ENCODE assay signal across 10 mouse cellular contexts in the genomic region with DNA sequence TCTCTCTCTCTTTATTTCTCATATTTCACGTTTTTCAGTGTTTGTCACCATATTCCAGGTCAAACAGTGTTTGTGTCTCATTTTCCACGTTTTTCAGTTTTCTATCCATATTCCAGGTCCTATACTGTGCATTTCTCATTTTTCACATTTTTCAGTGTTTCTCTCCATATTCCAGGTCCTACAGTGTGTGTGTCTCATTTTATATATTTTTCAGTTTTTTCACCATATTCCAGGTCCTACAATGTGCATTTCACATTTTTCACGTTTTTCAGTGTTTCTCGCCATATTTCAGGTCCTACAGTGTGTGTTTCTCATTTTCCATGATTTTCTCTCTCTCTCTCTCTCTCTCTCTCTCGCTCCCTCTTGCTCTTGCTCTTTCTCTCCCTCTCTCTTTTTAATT.
DNase-seq lines count a peak whose midpoint lies in the region; ATAC-seq lines count a peak whose summit lies in the region.
"Had no signal": no experiment of that assay in that cellular context is flagged by ENCODE, and none has a peak within 500 bp of the region (broad histone marks: within the 10 kb centered on the region; RNA-seq: fewer than 3 reads in every experiment).

No protein-coding gene starts in this region.

- ATAC-seq in forebrain, embryonic 12.5 days (ENCODE audit: low FRiP score): peak; percentile 49
- ATAC-seq in forebrain, embryonic 14.5 days: no peak
- peak; percentile 68 for ATAC-seq in granulocyte monocyte progenitor cell, adult 5-6 weeks (replicated peaks; ENCODE audit: poor library complexity, severe bottlenecking)
- peak; percentile 50 for ATAC-seq in stomach, embryonic 15.5 days (ENCODE audit: insufficient read depth, low FRiP score, low read depth)
- ATAC-seq: intestine, embryonic 16.5 days had no signal

- H3K4me1 ChIP-seq in forebrain, embryonic 12.5 days: no peaks in the 10 kb centered on the region
- H3K4me1 ChIP-seq in forebrain, embryonic 14.5 days (ENCODE audit: control insufficient read depth, insufficient read depth, low read length): no peaks in the 10 kb centered on the region
- H3K4me1 ChIP-seq in stomach, embryonic 15.5 days: no peaks in the 10 kb centered on the region

- H3K27me3 ChIP-seq in forebrain, embryonic 12.5 days: no peaks in the 10 kb centered on the region
- no peaks in the 10 kb centered on the region for H3K27me3 ChIP-seq in forebrain, embryonic 14.5 days (replicated peaks; ENCODE audit: control insufficient read depth, insufficient read depth, low read length)
- no peaks in the 10 kb centered on the region for H3K27me3 ChIP-seq in stomach, embryonic 15.5 days (replicated peaks)

- H3K27ac ChIP-seq in forebrain, embryonic 12.5 days: no peak overlapping the region
- H3K27ac ChIP-seq in forebrain, embryonic 14.5 days (ENCODE audit: low read depth, low read length): no peak overlapping the region
- H3K27ac ChIP-seq in stomach, embryonic 15.5 days: no peak overlapping the region

- H3K36me3 ChIP-seq in forebrain, embryonic 12.5 days (replicated peaks): no peaks in the 10 kb centered on the region
- no peaks in the 10 kb centered on the region for H3K36me3 ChIP-seq in forebrain, embryonic 14.5 days (ENCODE audit: control insufficient read depth, insufficient read depth, low read length)
- H3K36me3 ChIP-seq in stomach, embryonic 15.5 days: no peaks in the 10 kb centered on the region

- H3K4me3 ChIP-seq in forebrain, embryonic 12.5 days (replicated peaks): no peak overlapping the region
- no peak overlapping the region for H3K4me3 ChIP-seq in forebrain, embryonic 14.5 days (ENCODE audit: low read depth, low read length)
- H3K4me3 ChIP-seq in stomach, embryonic 15.5 days (replicated peaks): no peak overlapping the region

- H3K9me3 ChIP-seq in forebrain, embryonic 12.5 days: no peaks in the 10 kb centered on the region
- peaks cover 5% of the 10 kb centered on the region for H3K9me3 ChIP-seq in forebrain, embryonic 14.5 days (replicated peaks; ENCODE audit: control insufficient read depth, low read length)
- H3K9me3 ChIP-seq in stomach, embryonic 15.5 days: no peaks in the 10 kb centered on the region

- DNase-seq in forebrain, embryonic 14.5 days (ENCODE audit: low spot score): no peak
- peak; percentile 20 for DNase-seq in retina, adult 2 months (ENCODE audit: low read depth, low spot score)
- DNase-seq in retina, embryonic 14.5 days (ENCODE audit: low spot score): no peak
- DNase-seq in kidney, adult 11 months: no peak
- DNase-seq in adrenal gland, postnatal 14 days: no peak
- DNase-seq: adrenal gland, adult 2 months had no signal

- H3K9ac ChIP-seq in forebrain, embryonic 12.5 days: no peak overlapping the region
- H3K9ac ChIP-seq in forebrain, embryonic 14.5 days (ENCODE audit: low read length): no peak overlapping the region
- H3K9ac ChIP-seq in stomach, embryonic 15.5 days: no peak overlapping the region

- H3K4me2 ChIP-seq in forebrain, embryonic 12.5 days: no peak overlapping the region
- no peak overlapping the region for H3K4me2 ChIP-seq in forebrain, embryonic 14.5 days (ENCODE audit: low read length)
- H3K4me2 ChIP-seq in stomach, embryonic 15.5 days: no peak overlapping the region

- WGBS in forebrain, embryonic 12.5 days: 58% methylated on average over 5 of the region's 5 CpGs
- 67% methylated on average over 5 of the region's 5 CpGs for WGBS in forebrain, embryonic 14.5 days
- 54% methylated on average over 5 of the region's 5 CpGs for WGBS in stomach, embryonic 15.5 days
